Mouse (Mus musculus) midbrain, embryonic 14.5 days (tissue): Measurements from ENCODE around the gene Wdr4. TPM values are rescaled to one million over a fixed set of nuclear protein-coding genes. Genes with fewer than 3 reads are reported as not detected.

Source experiments
- ATAC-seq: fragments of 200-750 bp; cut with Nextera tagmentation; 2 replicates; pipeline ENCODE4 v1.8.0; 2017; ENCODE audit warnings: moderate number of reproducible peaks, moderate library complexity; ENCODE audit not compliant: low FRiP score, low TSS enrichment
- DNase-seq: peaks from one replicate; pipeline ENCODE4 v3.0.0-alpha.2; 2015
- H3K27ac ChIP-seq: fragments of 300-500 bp; sonication (generic); replicated peaks from 2 replicates; pipeline ENCODE4 v1.5.1; 2014; ENCODE audit warnings: mild to moderate bottlenecking, low read depth, low read length, moderate library complexity
- H3K27me3 ChIP-seq: fragments of 300-500 bp; sonication (generic); 2 replicates; pipeline ENCODE4 v1.6.1; 2014; ENCODE audit warnings: low read length, control low read depth, mixed read lengths; ENCODE audit not compliant: control insufficient read depth, insufficient read depth
- H3K36me3 ChIP-seq: fragments of 300-500 bp; sonication (generic); 2 replicates; pipeline ENCODE4 v1.6.1; 2014; ENCODE audit warnings: low read length, control low read depth; ENCODE audit not compliant: control insufficient read depth, insufficient read depth
- H3K4me1 ChIP-seq: fragments of 300-500 bp; sonication (generic); 2 replicates; pipeline ENCODE4 v1.6.1; 2014; ENCODE audit warnings: mild to moderate bottlenecking, antibody characterized with exemption, low read length, control low read depth; ENCODE audit not compliant: control insufficient read depth, insufficient read depth
- H3K4me2 ChIP-seq: fragments of 300-500 bp; sonication (generic); 2 replicates; pipeline ENCODE4 v1.6.1; 2014; ENCODE audit warnings: mild to moderate bottlenecking, low read length, moderate library complexity
- H3K4me3 ChIP-seq: fragments of 300-500 bp; sonication (generic); replicated peaks from 2 replicates; pipeline ENCODE4 v1.5.1; 2014; ENCODE audit warnings: low read depth, low read length
- H3K9ac ChIP-seq: fragments of 300-500 bp; sonication (generic); replicated peaks from 2 replicates; pipeline ENCODE4 v1.6.1; 2014; ENCODE audit warnings: mild to moderate bottlenecking, low read length, moderate library complexity
- H3K9me3 ChIP-seq: fragments of 300-500 bp; sonication (generic); 2 replicates; pipeline ENCODE4 v1.6.1; 2016; ENCODE audit warnings: low read length, control low read depth, mixed read lengths; ENCODE audit not compliant: control insufficient read depth
- WGBS: fragments of 180-500 bp; shearing (Covaris S2); extraction: QIAGEN DNeasy Blood & Tissue Kit; methylation state at CpG from one replicate; pipeline ENCODE4 v1.1.7; 2014; 5-methylcytosine and 5-hydroxymethylcytosine counted together
- polyA plus RNA-seq: library from polyadenylated mRNA; unstranded; fragments of >200 nt; fragmentation: Nextera tagmentation; extraction: Ambion mirVana; gene quantifications from 2 replicates; pipeline ENCODE4 v1.2.1, GENCODE M21; 2014

The Wdr4 gene
- 32.2 and 40.3 TPM in 2 replicates for polyA plus RNA-seq

- Histone ChIP-seq H3K27ac (peak within 1 kb of the TSS; percentile 74), H3K36me3 (peaks cover 14% of the 10 kb centered on the region), H3K4me2 (peak within 1 kb of the TSS; percentile 66), H3K9ac (peak within 1 kb of the TSS; percentile 71), H3K27me3 (no peaks in the 10 kb centered on the region), H3K4me3 (peak within 1 kb of the TSS; percentile 74), H3K9me3 (no peaks in the 10 kb centered on the region), H3K4me1 (peaks cover 24% of the 10 kb centered on the region)
- peak; percentile 97 for ATAC-seq
- DNase-seq = peak; percentile 100
- under 1% methylated on average over 45 of the region's 45 CpGs for WGBS
Observed at GRCm38 (mm10) chr17:31519946-31520838, at the start of gene Wdr4, which contains the start of gene Ndufv3. Wdr4 (minus strand) TSS chr17:31519980. Ndufv3 (plus strand) TSS chr17:31520115.

GRCm38 (mm10) chr17:31566276-31566675, 46.5 kb upstream of the Wdr4 start:
- WGBS = 47% methylated on average over 6 of the region's 6 CpGs
- Histone ChIP-seq H3K9me3 (no peaks in the 10 kb centered on the region), H3K4me3 (peak overlapping the region; percentile 81), H3K36me3 (peaks cover 2% of the 10 kb centered on the region; the same call in 1 of the 2 replicates), H3K4me1 (peaks cover 42% of the 10 kb centered on the region), H3K27ac (no peak overlapping the region), H3K4me2 (peak overlapping the region; percentile 85), H3K27me3 (no peaks in the 10 kb centered on the region), H3K9ac (peak overlapping the region; percentile 88; the same call in 1 of the 2 replicates)
- no peak for DNase-seq
- ATAC-seq = no peak

- H3K4me3 ChIP-seq = peak overlapping the region; percentile 81
- H3K9me3 ChIP-seq = no peaks in the 10 kb centered on the region
- DNase-seq (peak; percentile 91), ATAC-seq (peak; percentile 52)
- H3K27ac ChIP-seq = peak overlapping the region; percentile 97
- H3K4me2 ChIP-seq = peak overlapping the region; percentile 85
- H3K9ac ChIP-seq = peak overlapping the region; percentile 88
- peaks cover 42% of the 10 kb centered on the region for H3K4me1 ChIP-seq
- peaks cover 2% of the 10 kb centered on the region; the same call in 1 of the 2 replicates for H3K36me3 ChIP-seq
- H3K27me3 ChIP-seq = no peaks in the 10 kb centered on the region
- WGBS = under 1% methylated on average over 69 of the region's 88 CpGs
Observed at GRCm38 (mm10) chr17:31565141-31566056, 45.6 kb upstream of the Wdr4 start.

GRCm38 (mm10) chr17:31564858-31565140, 45.0 kb upstream of the Wdr4 start:
- Histone ChIP-seq H3K4me1 (peaks cover 42% of the 10 kb centered on the region), H3K27ac (peak overlapping the region; percentile 97), H3K9me3 (no peaks in the 10 kb centered on the region), H3K9ac (peak overlapping the region; percentile 88), H3K36me3 (peaks cover 2% of the 10 kb centered on the region; the same call in 1 of the 2 replicates), H3K4me2 (peak overlapping the region; percentile 85), H3K4me3 (peak overlapping the region; percentile 81), H3K27me3 (no peaks in the 10 kb centered on the region)
- ATAC-seq (no peak), DNase-seq (no peak)
- WGBS = 3% methylated on average over 29 of the region's 44 CpGs

- H3K27ac ChIP-seq = peak within 1 kb of the TSS; percentile 97
- WGBS = under 1% methylated on average over 49 of the region's 72 CpGs
- peak within 1 kb of the TSS; percentile 88 for H3K9ac ChIP-seq
- H3K9me3 ChIP-seq = no peaks in the 10 kb centered on the region
- DNase-seq (peak; percentile 100), ATAC-seq (peak; percentile 95)
- peaks cover 2% of the 10 kb centered on the region; the same call in 1 of the 2 replicates for H3K36me3 ChIP-seq
- peak within 1 kb of the TSS; percentile 85 for H3K4me2 ChIP-seq
- no peaks in the 10 kb centered on the region for H3K27me3 ChIP-seq
- peaks cover 39% of the 10 kb centered on the region for H3K4me1 ChIP-seq
- peak within 1 kb of the TSS; percentile 81 for H3K4me3 ChIP-seq
Observed at GRCm38 (mm10) chr17:31564015-31564857, 44.5 kb upstream of the Wdr4 start, which contains the start of gene Pknox1. Pknox1 (plus strand) TSS chr17:31564734.

DNA sequence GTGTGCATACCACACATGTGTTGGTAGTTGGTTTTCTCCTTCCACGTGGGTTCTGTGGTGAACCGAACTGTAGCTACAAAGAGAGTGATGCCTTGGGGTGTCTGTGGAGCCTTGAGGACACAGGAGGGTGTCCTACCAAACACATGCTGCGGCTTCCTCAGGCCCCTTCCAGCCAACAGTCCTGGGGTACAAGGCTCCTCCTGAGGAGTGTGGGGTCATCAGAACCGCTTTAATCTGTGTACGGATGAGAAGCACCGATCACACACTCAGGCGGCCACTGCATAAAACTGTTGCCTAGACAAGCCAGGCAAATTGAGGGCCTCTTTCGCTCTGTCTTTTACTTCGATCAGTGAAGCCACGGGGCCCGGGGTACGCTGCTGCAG, 43.8 kb upstream of the Wdr4 start:
- H3K4me2 ChIP-seq = peak overlapping the region; percentile 67
- WGBS = 16% methylated on average over 12 of the region's 12 CpGs
- DNase-seq (peak; percentile 59), ATAC-seq (no peak)
- peak overlapping the region; percentile 57 for H3K9ac ChIP-seq
- H3K27ac ChIP-seq = peak overlapping the region; percentile 97
- no peaks in the 10 kb centered on the region for H3K9me3 ChIP-seq
- H3K36me3 ChIP-seq = no peaks in the 10 kb centered on the region
- no peaks in the 10 kb centered on the region for H3K27me3 ChIP-seq
- peaks cover 33% of the 10 kb centered on the region for H3K4me1 ChIP-seq
- peak overlapping the region; percentile 33 for H3K4me3 ChIP-seq

DNA sequence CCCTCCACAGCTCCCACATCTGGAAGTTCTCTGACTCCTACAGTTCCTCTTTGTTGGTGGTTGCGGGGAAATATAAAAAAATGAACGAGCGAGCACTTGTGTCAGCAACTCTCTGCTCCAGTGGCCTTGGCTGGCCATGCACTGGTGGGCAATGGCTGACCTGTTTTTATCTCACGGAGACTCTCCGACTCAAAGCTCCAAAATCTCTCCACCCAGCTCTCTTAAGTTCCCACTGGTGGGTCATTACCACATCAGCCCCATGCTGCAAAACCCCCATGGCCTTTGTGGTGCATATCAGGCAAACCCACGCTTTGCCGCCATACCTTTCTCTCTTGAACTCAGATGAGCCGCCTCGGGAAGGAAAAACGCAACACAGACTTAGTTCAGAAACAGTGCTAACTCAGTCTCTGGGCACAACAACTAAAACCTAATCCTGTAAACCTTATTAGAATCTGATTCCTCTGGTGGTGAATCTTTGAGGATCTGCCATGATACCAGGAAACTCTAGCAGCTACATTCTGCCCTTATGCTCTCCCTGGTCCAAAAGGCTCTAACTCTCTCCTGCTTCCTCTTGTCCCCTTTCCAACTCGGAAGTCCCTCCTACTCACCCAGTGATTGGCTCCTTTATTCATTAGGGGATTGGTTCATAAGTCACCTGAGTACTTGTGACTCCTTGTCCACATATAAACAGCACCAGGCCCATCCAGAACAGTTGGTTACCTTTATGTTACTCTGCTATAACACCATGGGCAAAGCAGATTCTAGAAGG, 39.4 kb upstream of the Wdr4 start:
- no peak overlapping the region for H3K9ac ChIP-seq
- H3K27me3 ChIP-seq = no peaks in the 10 kb centered on the region
- WGBS = 95% methylated on average over 11 of the region's 11 CpGs
- H3K4me3 ChIP-seq = no peak overlapping the region
- DNase-seq (no peak), ATAC-seq (no peak)
- H3K36me3 ChIP-seq = no peaks in the 10 kb centered on the region
- H3K4me1 ChIP-seq = peaks cover 16% of the 10 kb centered on the region; the same call in 1 of the 2 replicates
- no peaks in the 10 kb centered on the region for H3K9me3 ChIP-seq
- H3K27ac ChIP-seq = no peak overlapping the region
- no peak overlapping the region for H3K4me2 ChIP-seq
